Mouse (Mus musculus): ENCODE measurements around the gene Samd15.

Gene Samd15

GRCm38 (mm10) chr12:87230379-87230895 is 30.9 kb downstream of the Samd15 start:
- DNase-seq (ENCODE audit: low spot score in 2 of 2), result no peak

- no peak for DNase-seq (ENCODE audit: low spot score in 2 of 2)
Observed at GRCm38 (mm10) chr12:87236882-87237483, 37.5 kb downstream of the Samd15 start.

- DNase-seq (ENCODE audit: low spot score in 2 of 2), result no peak
Observed at GRCm38 (mm10) chr12:87238632-87239031, 39.1 kb downstream of the Samd15 start, which contains the start of gene Noxred1. Gene Noxred1, minus strand, starts transcription at chr12:87238732.

- no peak for DNase-seq (ENCODE audit: low spot score in 2 of 2)
Observed at GRCm38 (mm10) chr12:87250161-87250560, 50.6 kb downstream of the Samd15 start.

- no peak for DNase-seq (ENCODE audit: low spot score in 2 of 2)
Observed at GRCm38 (mm10) chr12:87253878-87254277, 54.4 kb downstream of the Samd15 start.

DNA sequence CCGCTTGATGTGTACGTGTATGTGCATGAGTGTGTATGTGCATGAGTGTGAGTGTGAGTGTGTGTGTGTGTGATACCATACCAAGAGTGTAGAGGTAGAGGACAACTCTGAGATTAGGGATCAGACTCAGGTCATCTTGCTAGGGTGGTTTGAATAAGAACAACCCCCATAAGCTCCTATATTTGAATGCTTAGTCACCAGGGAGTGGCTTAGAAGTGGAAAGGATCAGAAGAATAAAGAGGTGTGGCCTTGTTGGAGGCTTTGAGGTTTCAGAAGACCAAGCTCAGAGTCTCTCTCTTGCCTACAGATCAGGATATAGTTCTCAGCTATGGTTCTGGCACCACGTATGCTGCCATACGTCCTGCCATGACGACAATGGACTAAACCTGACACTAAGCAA is 57.1 kb downstream of the Samd15 start:
- DNase-seq (ENCODE audit: low spot score in 2 of 2), result no peak

- DNase-seq (ENCODE audit: low spot score in 2 of 2), result no peak
Observed at GRCm38 (mm10) chr12:87260562-87260961, 61.0 kb downstream of the Samd15 start.
